Mouse (Mus musculus) heart, embryonic 14.5 days (tissue): ENCODE data around the gene Spin2c. TPM values are rescaled to one million over a fixed set of nuclear protein-coding genes. Genes with fewer than 3 reads are reported as not detected.

Source experiments
- ATAC-seq: fragments of 200-750 bp; cut with Nextera tagmentation; 2 replicates; pipeline ENCODE4 v1.8.0; 2017; ENCODE audit warnings: low read depth, moderate TSS enrichment; ENCODE audit not compliant: insufficient number of reproducible peaks, insufficient read depth, low FRiP score
- H3K27ac ChIP-seq, 2 experiments: fragments of 200-500 bp in 1 of 2; fragments of 300-500 bp in 1 of 2; sonication (generic) in 1 of 2; replicated peaks in 1 of 2; 2 replicates each; pipeline ENCODE4 v1.5.1; 2012 to 2014; ENCODE audit warnings: low read depth in 2 of 2, low read length in 2 of 2, control low read depth in 1 of 2, mild to moderate bottlenecking in 1 of 2, mixed read lengths in 1 of 2; ENCODE audit not compliant: control insufficient read depth in 1 of 2, insufficient read depth in 1 of 2
- H3K27me3 ChIP-seq: fragments of 300-500 bp; sonication (generic); 2 replicates; pipeline ENCODE4 v1.6.1; 2014; ENCODE audit warnings: mild to moderate bottlenecking, low read length, control low read depth; ENCODE audit not compliant: control insufficient read depth, insufficient read depth
- H3K36me3 ChIP-seq: fragments of 300-500 bp; sonication (generic); 2 replicates; pipeline ENCODE4 v1.6.1; 2014; ENCODE audit warnings: mild to moderate bottlenecking, control low read depth, low read length, mixed read lengths; ENCODE audit not compliant: control insufficient read depth, insufficient read depth
- H3K4me1 ChIP-seq, 2 experiments: fragments of 200-500 bp in 1 of 2; fragments of 300-500 bp in 1 of 2; sonication (generic) in 1 of 2; 2 replicates each; pipeline ENCODE4 v1.6.1; 2012 to 2014; ENCODE audit warnings: low read length in 2 of 2, control low read depth in 1 of 2, mixed read lengths in 1 of 2; ENCODE audit not compliant: control insufficient read depth in 2 of 2, insufficient read depth in 2 of 2
- H3K4me2 ChIP-seq: fragments of 300-500 bp; sonication (generic); 2 replicates; pipeline ENCODE4 v1.6.1; 2014; ENCODE audit warnings: mild to moderate bottlenecking, low read length
- H3K4me3 ChIP-seq, 2 experiments: fragments of 200-500 bp in 1 of 2; fragments of 300-500 bp in 1 of 2; sonication (generic) in 1 of 2; 2 replicates each; pipeline ENCODE4 v1.5.1; 2012 to 2014; ENCODE audit warnings: low read length in 2 of 2, mild to moderate bottlenecking in 2 of 2, control low read depth in 1 of 2, low read depth in 1 of 2, moderate library complexity in 1 of 2; ENCODE audit not compliant: control insufficient read depth in 1 of 2, insufficient read depth in 1 of 2
- H3K9ac ChIP-seq: fragments of 300-500 bp; sonication (generic); 2 replicates; pipeline ENCODE4 v1.6.1; 2014; ENCODE audit warnings: mild to moderate bottlenecking, low read length
- H3K9me3 ChIP-seq: fragments of 300-500 bp; sonication (generic); 2 replicates; pipeline ENCODE4 v1.6.1; 2016; ENCODE audit warnings: low read length, control low read depth; ENCODE audit not compliant: control insufficient read depth
- WGBS: fragments of 180-500 bp; shearing (Covaris S2); extraction: QIAGEN DNeasy Blood & Tissue Kit; methylation state at CpG from one replicate; pipeline ENCODE4 v1.1.7; 2014; 5-methylcytosine and 5-hydroxymethylcytosine counted together
- polyA plus RNA-seq: library from polyadenylated mRNA; unstranded; fragments of >200 nt; fragmentation: Nextera tagmentation; extraction: Ambion mirVana; gene quantifications from 2 replicates; pipeline ENCODE4 v1.2.1, GENCODE M21; 2014

Spin2c gene
- 7.2 and 7.4 TPM in 2 replicates for polyA plus RNA-seq

- 13% methylated on average over 22 of the region's 23 CpGs for WGBS
- Histone ChIP-seq H3K27ac (peak within 1 kb of the TSS; percentile 47 to 56; a peak in 3 of 4 replicates), H3K36me3 (no peaks in the 10 kb centered on the region), H3K4me2 (peak within 1 kb of the TSS; percentile 69), H3K4me3 (peak within 1 kb of the TSS; percentile 53 to 78), H3K9ac (peak within 1 kb of the TSS; percentile 61), H3K9me3 (no peaks in the 10 kb centered on the region), H3K4me1 (no peaks in the 10 kb centered on the region; a peak in 1 of 4 replicates), H3K27me3 (no peaks in the 10 kb centered on the region)
- no peak for ATAC-seq
Measured at GRCm38 (mm10) chrX:153831951-153832561, at the start of gene Spin2c. Spin2c (plus strand) TSS chrX:153832225.

GRCm38 (mm10) chrX:153832606-153833005 lies 581 bp downstream of the Spin2c start:
- Histone ChIP-seq H3K27me3 (no peaks in the 10 kb centered on the region), H3K4me2 (peak overlapping the region; percentile 69), H3K27ac (no peak overlapping the region), H3K36me3 (no peaks in the 10 kb centered on the region), H3K4me1 (no peaks in the 10 kb centered on the region; a peak in 1 of 4 replicates), H3K9me3 (no peaks in the 10 kb centered on the region), H3K9ac (peak overlapping the region; percentile 61), H3K4me3 (peak overlapping the region; percentile 53 to 78)
- no peak for ATAC-seq
- WGBS, result 19% methylated on average over 14 of the region's 14 CpGs

Other genes with a start within 250 kb of the Spin2c start
- gene Kctd12b, start 135.8 kb upstream of the Spin2c start, polyA plus RNA-seq, result 4.5 and 5.3 TPM in 2 replicates
- gene Nbdy, start 108.6 kb upstream of the Spin2c start, polyA plus RNA-seq, result 88.5 and 99.3 TPM in 2 replicates
- gene Samt1, start 180.4 kb downstream of the Spin2c start, polyA plus RNA-seq, result not detected in 2 replicates
- not detected in 2 replicates for gene 4921511M17Rik, start 201.6 kb downstream of the Spin2c start, polyA plus RNA-seq
- gene Gm10057, start 222.8 kb downstream of the Spin2c start, polyA plus RNA-seq, result not detected in 2 replicates